Mouse (Mus musculus): ENCODE measurements at regions not wholly inside any gene's neighbourhood (a gene's known extent, or its start where the extent isn't known, plus 50 kb on each side); places are given as distances from the start of the nearest gene placed in this dataset.

GRCm38 (mm10) chr9:14024701-14025100, 197.2 kb downstream of the Fam76b start:
- Histone ChIP-seq H3K36me3 (ENCODE audit: control insufficient read depth, insufficient read depth, low read length) (no peaks in the 10 kb centered on the region), H3K4me2 (ENCODE audit: low read length) (no peak overlapping the region), H3K9me3 (ENCODE audit: control insufficient read depth, low read length) (no peaks in the 10 kb centered on the region), H3K27ac (replicated peaks; ENCODE audit: low read depth, low read length) (no peak overlapping the region), H3K9ac (replicated peaks; ENCODE audit: low read length) (no peak overlapping the region), H3K4me3 (replicated peaks; ENCODE audit: low read depth, low read length) (no peak overlapping the region), H3K27me3 (ENCODE audit: control insufficient read depth, insufficient read depth, low read length) (no peaks in the 10 kb centered on the region), H3K4me1 (ENCODE audit: control insufficient read depth, insufficient read depth, low read length) (no peaks in the 10 kb centered on the region)
- WGBS = 79% methylated on average over 3 of the region's 3 CpGs
- DNase-seq = no peak
- no peak for ATAC-seq (ENCODE audit: low FRiP score, low TSS enrichment)

DNA sequence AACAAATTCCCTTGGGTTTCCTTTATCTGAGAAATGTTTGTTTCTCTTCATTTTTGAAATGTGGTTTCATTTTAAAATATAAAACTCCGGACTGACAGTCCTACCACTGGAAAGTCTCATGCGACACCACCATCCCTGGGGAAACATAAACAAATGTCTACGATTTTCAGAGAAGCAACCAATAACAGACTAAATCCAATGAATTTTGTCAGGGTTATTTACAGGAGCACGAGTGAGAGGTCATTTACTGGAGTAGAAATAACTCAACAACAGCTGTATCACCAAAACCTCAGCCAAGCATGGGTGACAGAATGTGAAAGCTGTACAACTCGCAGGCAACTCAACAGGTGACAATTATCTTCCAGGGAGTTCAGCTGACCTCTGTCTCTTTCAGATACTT, 200.5 kb downstream of the Fam76b start:
- no peaks in the 10 kb centered on the region for H3K27me3 ChIP-seq (ENCODE audit: control insufficient read depth, insufficient read depth, low read length)
- no peaks in the 10 kb centered on the region for H3K9me3 ChIP-seq (ENCODE audit: control insufficient read depth, low read length)
- 83% methylated on average over 5 of the region's 5 CpGs for WGBS
- DNase-seq = no peak
- ATAC-seq (ENCODE audit: low FRiP score, low TSS enrichment) = no peak
- no peaks in the 10 kb centered on the region for H3K36me3 ChIP-seq (ENCODE audit: control insufficient read depth, insufficient read depth, low read length)
- H3K4me1 ChIP-seq (ENCODE audit: control insufficient read depth, insufficient read depth, low read length) = no peaks in the 10 kb centered on the region
- no peak overlapping the region for H3K27ac ChIP-seq (replicated peaks; ENCODE audit: low read depth, low read length)
- H3K4me3 ChIP-seq (replicated peaks; ENCODE audit: low read depth, low read length) = no peak overlapping the region
- no peak overlapping the region for H3K9ac ChIP-seq (replicated peaks; ENCODE audit: low read length)
- H3K4me2 ChIP-seq (ENCODE audit: low read length) = no peak overlapping the region

DNA sequence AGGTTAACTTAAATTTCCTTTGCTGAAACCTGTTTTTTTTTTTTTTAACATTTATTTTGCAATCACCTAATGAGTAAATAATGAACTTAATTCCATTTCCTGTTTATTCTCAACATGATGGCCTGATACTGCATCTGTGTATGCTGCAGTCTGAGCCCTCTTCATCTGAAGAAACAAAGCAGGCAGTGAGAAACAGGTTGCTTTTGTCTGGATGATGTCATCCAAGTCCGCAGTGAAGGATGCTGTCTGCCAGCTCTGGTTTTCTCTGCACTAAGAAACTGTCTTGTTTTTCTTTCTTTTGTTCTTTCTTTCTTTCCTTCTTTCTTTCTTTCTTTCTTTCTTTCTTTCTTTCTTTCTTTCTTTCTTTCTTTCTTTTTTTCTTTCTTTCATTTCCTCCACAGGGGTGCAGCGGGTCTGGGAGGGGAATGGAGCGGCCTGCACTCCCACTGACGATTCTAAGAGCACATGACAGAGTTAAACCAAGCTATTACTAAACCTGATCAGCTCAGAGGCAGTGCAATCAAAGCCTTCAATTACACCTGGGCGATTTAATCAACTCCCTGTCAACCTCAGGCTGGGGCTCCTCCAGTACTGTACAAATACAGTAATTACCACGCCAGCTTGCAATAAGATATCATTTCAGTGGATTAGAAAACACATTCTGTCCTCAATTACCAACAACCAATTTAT, 204.0 kb downstream of the Fam76b start:
- H3K4me3 ChIP-seq (replicated peaks; ENCODE audit: low read depth, low read length) = no peak overlapping the region
- H3K9me3 ChIP-seq (ENCODE audit: control insufficient read depth, low read length) = no peaks in the 10 kb centered on the region
- DNase-seq (peak; percentile 25), ATAC-seq (ENCODE audit: low FRiP score, low TSS enrichment) (peak; percentile 31; the same call in 1 of the 2 replicates)
- H3K27ac ChIP-seq (replicated peaks; ENCODE audit: low read depth, low read length) = peak overlapping the region; percentile 55; the same call in 1 of the 2 replicates
- H3K9ac ChIP-seq (replicated peaks; ENCODE audit: low read length) = no peak overlapping the region; the same call in 1 of the 2 replicates
- no peaks in the 10 kb centered on the region for H3K36me3 ChIP-seq (ENCODE audit: control insufficient read depth, insufficient read depth, low read length)
- WGBS = 47% methylated on average over 6 of the region's 6 CpGs
- no peak overlapping the region for H3K4me2 ChIP-seq (ENCODE audit: low read length)
- no peaks in the 10 kb centered on the region for H3K4me1 ChIP-seq (ENCODE audit: control insufficient read depth, insufficient read depth, low read length)
- no peaks in the 10 kb centered on the region for H3K27me3 ChIP-seq (ENCODE audit: control insufficient read depth, insufficient read depth, low read length)

DNA sequence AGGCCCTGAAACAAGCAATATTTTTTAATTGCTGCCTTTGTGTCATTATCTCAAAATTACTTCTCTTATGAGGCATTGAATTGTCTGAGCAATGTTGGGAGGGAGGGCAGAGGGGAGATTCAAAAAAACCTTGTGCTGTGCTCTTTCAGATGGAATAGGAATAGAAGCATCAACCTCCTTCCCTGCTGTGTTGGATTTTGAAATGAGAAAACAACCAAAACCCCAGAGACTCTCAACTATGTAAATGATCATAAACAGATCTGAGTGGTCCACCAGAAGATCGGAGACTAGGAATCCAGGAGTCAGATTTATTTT, 204.5 kb downstream of the Fam76b start:
- no peak overlapping the region; the same call in 1 of the 2 replicates for H3K9ac ChIP-seq (replicated peaks; ENCODE audit: low read length)
- H3K4me3 ChIP-seq (replicated peaks; ENCODE audit: low read depth, low read length) = no peak overlapping the region
- ATAC-seq (ENCODE audit: low FRiP score, low TSS enrichment) = no peak
- H3K4me1 ChIP-seq (ENCODE audit: control insufficient read depth, insufficient read depth, low read length) = no peaks in the 10 kb centered on the region
- no peak overlapping the region for H3K4me2 ChIP-seq (ENCODE audit: low read length)
- H3K27ac ChIP-seq (replicated peaks; ENCODE audit: low read depth, low read length) = no peak overlapping the region
- no peaks in the 10 kb centered on the region for H3K36me3 ChIP-seq (ENCODE audit: control insufficient read depth, insufficient read depth, low read length)
- 71% methylated on average over 1 of the region's 1 CpGs for WGBS
- peak; percentile 17 for DNase-seq
- H3K9me3 ChIP-seq (ENCODE audit: control insufficient read depth, low read length) = no peaks in the 10 kb centered on the region
- H3K27me3 ChIP-seq (ENCODE audit: control insufficient read depth, insufficient read depth, low read length) = no peaks in the 10 kb centered on the region

DNA sequence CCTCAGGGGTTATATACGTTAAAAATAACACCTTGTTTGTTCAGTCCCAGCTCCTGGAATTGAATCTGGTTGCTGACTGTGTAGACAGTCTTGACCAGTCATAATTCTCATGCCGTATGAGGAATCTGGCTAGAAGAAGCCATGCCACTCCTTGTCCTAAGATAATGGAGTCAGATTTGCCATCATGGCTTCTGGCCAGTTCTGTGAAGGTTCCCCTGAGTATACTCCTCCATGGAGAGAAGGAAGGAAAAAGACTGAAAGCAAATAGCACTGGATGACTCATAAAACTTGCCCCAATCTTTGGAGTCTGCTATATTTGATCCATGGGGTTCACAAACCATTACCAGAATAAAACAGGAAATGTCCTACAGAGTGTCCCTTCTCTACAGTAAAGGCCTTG, 208.0 kb downstream of the Fam76b start:
- no peak for ATAC-seq (ENCODE audit: low FRiP score, low TSS enrichment)
- DNase-seq = no peak
- 83% methylated on average over 2 of the region's 2 CpGs for WGBS
- Histone ChIP-seq H3K4me3 (replicated peaks; ENCODE audit: low read depth, low read length) (no peak overlapping the region), H3K27me3 (ENCODE audit: control insufficient read depth, insufficient read depth, low read length) (no peaks in the 10 kb centered on the region), H3K4me2 (ENCODE audit: low read length) (no peak overlapping the region), H3K4me1 (ENCODE audit: control insufficient read depth, insufficient read depth, low read length) (no peaks in the 10 kb centered on the region), H3K9ac (replicated peaks; ENCODE audit: low read length) (no peak overlapping the region), H3K9me3 (ENCODE audit: control insufficient read depth, low read length) (no peaks in the 10 kb centered on the region), H3K36me3 (ENCODE audit: control insufficient read depth, insufficient read depth, low read length) (no peaks in the 10 kb centered on the region), H3K27ac (replicated peaks; ENCODE audit: low read depth, low read length) (no peak overlapping the region)

GRCm38 (mm10) chr9:14041900-14042435, 214.5 kb downstream of the Fam76b start:
- H3K4me2 ChIP-seq (ENCODE audit: low read length) = no peak overlapping the region
- H3K9me3 ChIP-seq (ENCODE audit: control insufficient read depth, low read length) = no peaks in the 10 kb centered on the region
- H3K4me3 ChIP-seq (replicated peaks; ENCODE audit: low read depth, low read length) = no peak overlapping the region
- ATAC-seq (ENCODE audit: low FRiP score, low TSS enrichment) = no peak
- no peaks in the 10 kb centered on the region for H3K4me1 ChIP-seq (ENCODE audit: control insufficient read depth, insufficient read depth, low read length)
- DNase-seq = no peak
- WGBS = 66% methylated on average over 2 of the region's 2 CpGs
- no peaks in the 10 kb centered on the region for H3K27me3 ChIP-seq (ENCODE audit: control insufficient read depth, insufficient read depth, low read length)
- H3K36me3 ChIP-seq (ENCODE audit: control insufficient read depth, insufficient read depth, low read length) = no peaks in the 10 kb centered on the region
- H3K9ac ChIP-seq (replicated peaks; ENCODE audit: low read length) = no peak overlapping the region
- no peak overlapping the region for H3K27ac ChIP-seq (replicated peaks; ENCODE audit: low read depth, low read length)

DNA sequence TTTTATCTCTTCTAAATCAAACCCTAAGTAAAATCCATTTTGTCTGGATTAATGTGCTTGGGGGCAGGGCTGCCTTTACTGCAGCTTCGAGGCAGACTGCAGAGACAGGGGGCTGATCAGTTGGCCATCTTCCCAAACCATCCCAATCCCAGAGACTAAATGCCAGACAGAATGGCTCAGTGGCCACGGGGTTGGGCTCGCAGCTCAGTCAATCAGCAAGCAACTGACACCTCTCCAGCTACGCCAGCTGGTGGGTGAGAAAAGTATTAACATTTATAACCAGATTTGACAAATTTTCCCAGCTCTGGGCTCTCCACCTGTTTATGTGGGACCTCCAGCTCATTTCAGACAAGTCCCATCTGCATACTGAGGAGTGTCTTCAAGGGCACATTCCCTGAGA, 220.7 kb downstream of the Fam76b start:
- Histone ChIP-seq H3K9me3 (ENCODE audit: control insufficient read depth, low read length) (no peaks in the 10 kb centered on the region), H3K36me3 (ENCODE audit: control insufficient read depth, insufficient read depth, low read length) (no peaks in the 10 kb centered on the region), H3K27me3 (ENCODE audit: control insufficient read depth, insufficient read depth, low read length) (no peaks in the 10 kb centered on the region), H3K4me3 (replicated peaks; ENCODE audit: low read depth, low read length) (no peak overlapping the region), H3K27ac (replicated peaks; ENCODE audit: low read depth, low read length) (no peak overlapping the region), H3K4me2 (ENCODE audit: low read length) (no peak overlapping the region), H3K9ac (replicated peaks; ENCODE audit: low read length) (no peak overlapping the region), H3K4me1 (ENCODE audit: control insufficient read depth, insufficient read depth, low read length) (no peaks in the 10 kb centered on the region)
- WGBS = 72% methylated on average over 4 of the region's 4 CpGs
- DNase-seq (no peak), ATAC-seq (ENCODE audit: low FRiP score, low TSS enrichment) (no peak)

DNA sequence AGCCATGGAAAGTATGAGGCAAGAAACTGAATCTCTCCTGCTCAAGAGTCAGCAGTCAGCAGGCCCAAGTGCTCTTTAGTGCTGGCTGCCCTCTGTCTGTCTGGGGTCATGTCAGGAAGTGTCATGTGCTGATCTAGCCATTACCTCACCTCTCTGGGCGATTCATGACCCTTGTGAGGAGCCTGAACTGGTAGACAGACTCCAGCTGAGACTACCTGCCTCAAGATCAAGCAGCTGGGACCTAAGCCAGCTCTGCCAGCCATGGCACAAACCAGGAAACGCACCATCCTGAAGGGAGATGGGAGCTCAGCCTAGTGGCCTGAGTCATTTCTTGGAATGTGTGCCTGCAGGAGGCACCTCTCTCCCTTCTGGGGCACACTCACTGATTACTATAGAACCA, 221.2 kb upstream of the Sesn3 start:
- ATAC-seq (ENCODE audit: low FRiP score, low TSS enrichment) (no peak), DNase-seq (no peak)
- Histone ChIP-seq H3K4me1 (ENCODE audit: control insufficient read depth, insufficient read depth, low read length) (peaks cover 7% of the 10 kb centered on the region; the same call in 1 of the 2 replicates), H3K36me3 (ENCODE audit: control insufficient read depth, insufficient read depth, low read length) (no peaks in the 10 kb centered on the region), H3K4me3 (replicated peaks; ENCODE audit: low read depth, low read length) (no peak overlapping the region), H3K9me3 (ENCODE audit: control insufficient read depth, low read length) (no peaks in the 10 kb centered on the region), H3K27me3 (ENCODE audit: control insufficient read depth, insufficient read depth, low read length) (no peaks in the 10 kb centered on the region), H3K4me2 (ENCODE audit: low read length) (no peak overlapping the region), H3K9ac (replicated peaks; ENCODE audit: low read length) (no peak overlapping the region), H3K27ac (replicated peaks; ENCODE audit: low read depth, low read length) (no peak overlapping the region)
- WGBS = 40% methylated on average over 2 of the region's 2 CpGs

- Histone ChIP-seq H3K27ac (replicated peaks; ENCODE audit: low read depth, low read length) (no peak overlapping the region), H3K4me2 (ENCODE audit: low read length) (no peak overlapping the region), H3K9me3 (ENCODE audit: control insufficient read depth, low read length) (no peaks in the 10 kb centered on the region), H3K9ac (replicated peaks; ENCODE audit: low read length) (no peak overlapping the region), H3K4me3 (replicated peaks; ENCODE audit: low read depth, low read length) (no peak overlapping the region), H3K36me3 (ENCODE audit: control insufficient read depth, insufficient read depth, low read length) (no peaks in the 10 kb centered on the region), H3K4me1 (ENCODE audit: control insufficient read depth, insufficient read depth, low read length) (peaks cover 15% of the 10 kb centered on the region), H3K27me3 (ENCODE audit: control insufficient read depth, insufficient read depth, low read length) (no peaks in the 10 kb centered on the region)
- ATAC-seq (ENCODE audit: low FRiP score, low TSS enrichment) (no peak), DNase-seq (no peak)
- 91% methylated on average over 10 of the region's 10 CpGs for WGBS
Observed at GRCm38 (mm10) chr9:14056410-14057172, 218.3 kb upstream of the Sesn3 start.
